Mouse (Mus musculus): ENCODE measurements around the gene Spi1.
A peak's percentile ranks its signal among the peaks of the same experiment; 100 is the strongest.
"Not testable (repeated sequence)": the region's sequence is repeated elsewhere in the genome, so short reads cannot be mapped to it uniquely, and the experiment has no call there.

Gene Spi1

GRCm38 (mm10) chr2:91097015-91097414 is 14.8 kb downstream of the Spi1 start:
- DNase-seq: no peak

- no peak for DNase-seq
Observed at GRCm38 (mm10) chr2:91098156-91098555, 16.0 kb downstream of the Spi1 start.

GRCm38 (mm10) chr2:91101124-91101740 is 19.0 kb downstream of the Spi1 start:
- peak; percentile 92 to 97 for DNase-seq

- no peak for DNase-seq
Observed at GRCm38 (mm10) chr2:91108156-91108555, 26.0 kb downstream of the Spi1 start.

GRCm38 (mm10) chr2:91109241-91109640 is 27.1 kb downstream of the Spi1 start:
- DNase-seq: no peak

GRCm38 (mm10) chr2:91109807-91110385 is 27.7 kb downstream of the Spi1 start:
- peak in 1 of 2 experiments; percentile 33 for DNase-seq

DNA sequence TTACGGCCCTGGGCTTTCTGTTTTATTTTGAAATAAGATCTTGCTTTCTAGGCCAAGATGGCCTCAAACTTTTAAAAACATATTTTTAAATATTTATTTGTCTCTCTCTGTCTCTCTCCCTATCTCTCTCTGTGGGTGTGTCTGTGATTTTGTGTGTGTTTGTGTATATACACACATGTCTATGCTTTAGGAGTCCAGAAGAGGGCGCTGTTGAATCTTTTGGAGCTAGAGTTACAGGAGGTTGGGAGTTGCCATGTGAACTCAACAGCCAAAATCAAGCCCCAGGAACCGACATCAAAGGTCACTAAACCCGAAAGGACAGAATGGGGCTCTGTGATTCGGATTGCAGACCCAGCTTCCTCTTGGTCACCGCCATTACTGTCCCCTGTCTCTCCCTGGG is 28.2 kb downstream of the Spi1 start:
- no peak for DNase-seq

GRCm38 (mm10) chr2:91111832-91112231 is 29.6 kb downstream of the Spi1 start:
- not testable (repeated sequence) for DNase-seq

DNA sequence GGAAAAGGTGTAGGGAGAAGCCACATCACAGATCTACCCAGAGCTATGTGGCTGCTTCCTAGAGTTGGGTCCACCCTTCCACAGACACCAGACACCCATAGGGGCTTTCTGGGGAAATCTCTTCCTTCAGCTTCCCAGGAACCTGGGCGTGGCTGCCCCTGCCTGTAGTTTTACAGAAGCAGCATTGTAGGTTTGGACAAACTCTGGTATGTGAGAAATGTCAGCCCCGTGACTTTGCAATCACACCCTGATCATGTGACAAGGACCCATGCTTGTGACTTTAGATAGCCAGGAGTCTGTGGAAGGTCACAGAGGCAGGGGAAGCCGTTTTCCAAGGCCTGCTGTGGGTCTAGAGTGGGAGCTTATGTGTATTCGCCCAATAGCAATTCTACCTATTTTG is 30.3 kb downstream of the Spi1 start:
- DNase-seq: peak; percentile 33 to 62

GRCm38 (mm10) chr2:91113334-91113733 is 31.1 kb downstream of the Spi1 start:
- peak in 1 of 2 experiments; percentile 26 for DNase-seq

DNA sequence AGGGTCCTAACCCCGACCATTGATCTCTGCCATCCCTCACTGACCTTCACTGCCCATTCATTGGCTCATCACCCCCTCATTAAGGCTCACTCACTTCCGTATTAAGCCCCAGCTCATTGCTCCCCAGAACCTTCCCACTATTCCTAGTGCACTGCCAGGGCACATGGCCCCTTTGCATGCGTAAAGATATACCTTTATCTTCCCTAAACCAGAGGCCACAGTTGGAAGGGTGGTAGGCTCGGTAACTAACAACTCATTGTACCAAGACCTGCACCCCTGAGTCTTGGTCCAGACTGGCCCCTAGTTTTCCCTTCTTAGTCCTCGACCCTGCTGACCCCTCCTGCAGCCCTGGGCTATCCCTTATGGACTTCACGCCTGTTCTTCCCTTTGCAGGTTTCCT is 31.7 kb downstream of the Spi1 start:
- peak in 1 of 2 experiments; percentile 20 for DNase-seq

DNA sequence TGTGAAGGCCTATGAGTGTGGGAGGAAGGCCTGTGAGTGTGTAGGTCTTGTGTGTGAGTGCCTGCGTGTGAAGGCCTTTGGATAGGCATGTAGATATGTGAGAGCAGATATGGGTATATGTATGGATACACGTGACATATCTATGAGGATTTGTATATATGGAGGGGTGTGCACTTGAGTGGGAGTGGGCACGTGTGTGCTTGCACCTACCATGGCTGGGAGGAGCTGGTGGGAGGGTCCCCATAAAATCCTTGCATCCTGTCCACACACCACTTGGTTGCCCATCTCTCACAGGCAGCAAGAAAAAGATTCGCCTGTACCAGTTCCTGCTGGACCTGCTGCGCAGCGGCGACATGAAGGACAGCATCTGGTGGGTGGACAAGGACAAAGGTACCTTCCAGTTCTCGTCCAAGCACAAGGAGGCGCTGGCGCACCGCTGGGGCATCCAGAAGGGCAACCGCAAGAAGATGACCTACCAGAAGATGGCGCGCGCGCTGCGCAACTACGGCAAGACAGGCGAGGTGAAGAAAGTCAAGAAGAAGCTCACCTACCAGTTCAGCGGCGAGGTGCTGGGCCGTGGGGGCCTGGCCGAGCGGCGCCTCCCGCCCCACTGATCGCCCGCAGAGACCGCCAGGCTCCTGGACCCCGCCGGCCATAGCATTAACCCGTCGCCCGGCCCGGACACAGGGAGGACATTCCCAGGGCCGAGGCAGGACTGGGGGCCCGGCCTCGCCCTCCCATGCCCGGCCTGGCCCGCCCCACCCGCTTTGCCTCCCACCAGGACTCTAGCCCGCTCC is 32.8 kb downstream of the Spi1 start:
- peak; percentile 96 to 99 for DNase-seq

GRCm38 (mm10) chr2:91115578-91115970 is 33.4 kb downstream of the Spi1 start:
- peak in 1 of 2 experiments; percentile 33 for DNase-seq

DNA sequence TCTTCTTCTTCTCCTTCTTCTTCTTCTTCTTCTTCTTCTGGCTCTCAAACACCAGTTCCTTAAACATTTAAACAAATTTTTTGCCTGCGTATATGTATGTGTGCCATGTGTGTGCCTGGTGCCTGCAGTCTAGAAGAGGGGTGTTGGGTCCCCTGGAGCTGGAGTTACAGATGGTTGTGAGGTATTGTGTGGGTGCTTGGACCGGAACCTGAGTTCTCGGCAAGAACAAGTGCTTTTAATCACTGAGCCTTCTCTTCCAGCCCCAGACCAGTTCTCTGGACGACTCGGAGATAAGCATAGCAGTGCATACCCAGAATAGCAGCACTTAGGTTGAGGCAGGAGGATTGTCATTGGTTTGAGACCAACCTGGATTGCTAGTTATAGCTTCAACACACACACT is 34.7 kb downstream of the Spi1 start:
- DNase-seq: no peak

- DNase-seq: no peak
Observed at GRCm38 (mm10) chr2:91117585-91118275, 35.5 kb downstream of the Spi1 start, which contains the start of gene Mybpc3. Gene Mybpc3 (plus strand): TSS chr2:91118144.

DNA sequence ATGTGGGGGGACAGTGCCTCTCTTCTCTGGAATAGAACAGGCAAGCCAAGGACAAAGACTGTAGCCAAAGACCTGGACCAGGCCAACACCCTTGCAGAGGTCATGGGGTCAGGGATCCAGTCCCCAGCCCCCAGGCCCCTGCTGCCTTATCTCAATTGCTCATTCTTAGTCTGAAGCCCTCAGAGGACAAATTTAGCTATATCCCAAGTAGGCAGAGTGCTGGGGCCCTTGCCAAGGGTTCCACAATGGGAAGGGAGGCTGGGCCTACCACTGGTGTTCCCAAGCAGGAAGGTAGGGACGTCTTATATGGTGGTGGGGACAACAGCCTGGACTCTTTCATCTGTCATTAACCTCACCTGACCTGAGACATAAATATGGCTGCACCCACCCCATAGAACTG is 36.5 kb downstream of the Spi1 start:
- DNase-seq: no peak

DNA sequence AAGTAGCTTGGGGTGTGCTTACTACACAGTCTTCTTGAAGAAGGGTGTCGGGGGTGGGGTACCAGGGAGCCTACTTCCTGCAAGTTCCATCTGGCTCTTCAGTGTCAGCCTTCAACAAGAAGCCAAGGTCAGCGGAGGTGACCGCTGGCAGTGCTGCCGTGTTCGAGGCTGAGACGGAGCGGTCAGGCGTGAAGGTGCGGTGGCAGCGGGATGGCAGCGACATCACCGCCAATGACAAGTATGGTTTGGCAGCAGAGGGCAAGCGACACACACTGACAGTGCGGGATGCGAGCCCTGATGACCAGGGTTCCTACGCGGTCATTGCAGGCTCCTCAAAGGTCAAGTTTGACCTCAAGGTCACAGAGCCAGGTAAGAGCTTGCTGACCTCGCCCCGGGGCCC is 36.9 kb downstream of the Spi1 start:
- peak in 1 of 2 experiments; percentile 57 for DNase-seq

DNA sequence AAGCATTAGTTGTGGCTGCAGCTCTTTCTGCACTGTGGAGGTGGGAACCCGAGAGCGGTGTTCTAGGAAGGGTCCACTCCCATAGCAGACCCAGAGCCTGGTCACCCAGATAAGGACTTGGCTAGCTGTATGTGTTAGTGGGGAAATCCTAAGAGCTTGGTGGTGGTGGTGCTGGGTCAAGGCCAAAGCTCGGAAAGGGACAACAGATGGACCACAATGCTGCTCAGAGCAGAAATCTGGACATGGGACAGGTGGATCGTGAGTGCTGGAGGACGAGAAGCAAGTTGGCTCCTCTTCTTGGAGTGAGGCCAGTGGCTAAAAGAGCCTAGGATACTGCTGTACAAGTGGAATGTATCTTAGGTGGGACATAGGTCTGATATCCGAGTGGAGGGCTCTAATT is 37.4 kb downstream of the Spi1 start:
- DNase-seq: no peak

- no peak for DNase-seq
Observed at GRCm38 (mm10) chr2:91120261-91120671, 38.1 kb downstream of the Spi1 start.

DNA sequence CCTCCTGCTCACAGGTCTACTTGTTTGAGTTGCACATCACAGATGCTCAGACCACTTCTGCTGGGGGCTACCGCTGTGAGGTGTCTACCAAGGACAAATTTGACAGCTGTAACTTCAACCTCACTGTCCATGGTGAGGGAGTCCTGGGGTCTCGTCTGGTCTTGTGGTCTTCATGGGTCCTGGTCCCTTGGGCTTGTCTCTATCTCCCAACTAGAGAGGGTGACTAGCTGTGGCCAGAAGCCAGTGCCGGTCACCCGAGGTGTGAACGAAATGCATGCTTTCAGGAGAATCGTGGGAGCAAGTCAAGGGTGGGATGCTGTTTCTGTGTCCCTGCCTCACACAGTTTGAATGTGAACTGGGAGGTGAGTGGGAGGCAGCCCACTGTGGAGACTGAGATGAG is 38.8 kb downstream of the Spi1 start:
- no peak for DNase-seq

DNA sequence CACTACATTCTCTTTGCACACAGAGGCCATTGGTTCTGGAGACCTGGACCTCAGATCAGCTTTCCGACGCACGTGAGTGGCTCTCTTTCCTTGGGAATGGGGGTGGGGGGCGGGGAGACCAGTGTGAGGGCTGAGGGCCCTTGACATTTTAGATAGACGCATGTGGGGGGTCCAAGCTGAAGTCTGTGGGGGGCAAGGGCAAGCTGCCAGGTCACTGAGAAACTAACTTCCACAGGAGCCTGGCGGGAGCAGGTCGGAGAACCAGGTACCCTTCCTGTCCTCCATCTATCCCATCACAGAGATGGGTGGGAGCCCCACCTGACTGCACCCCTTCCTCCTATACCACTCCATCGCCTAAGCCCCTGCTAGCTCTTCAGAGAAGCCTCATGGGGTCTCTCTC is 39.3 kb downstream of the Spi1 start:
- DNase-seq: no peak

DNA sequence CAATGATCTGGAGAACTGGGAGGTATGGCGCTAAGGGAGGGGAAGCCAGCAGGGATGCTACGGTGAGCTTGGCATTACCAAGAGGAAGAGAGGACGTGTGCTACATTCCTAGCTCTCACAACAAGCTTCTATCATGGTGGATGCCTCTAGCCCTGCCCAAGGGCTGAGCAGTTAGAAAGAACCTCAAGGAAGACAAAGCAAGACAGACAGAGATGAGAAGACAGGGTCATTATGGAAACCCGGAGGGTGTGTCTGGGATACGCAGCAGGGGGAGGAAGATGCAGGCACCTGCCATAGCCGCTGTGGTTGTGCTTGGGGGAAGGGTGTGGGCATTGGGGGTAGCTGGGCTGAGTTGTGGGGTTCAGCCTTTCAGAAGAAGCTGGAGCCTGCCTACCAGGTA is 41.3 kb downstream of the Spi1 start:
- peak in 1 of 2 experiments; percentile 29 for DNase-seq

DNA sequence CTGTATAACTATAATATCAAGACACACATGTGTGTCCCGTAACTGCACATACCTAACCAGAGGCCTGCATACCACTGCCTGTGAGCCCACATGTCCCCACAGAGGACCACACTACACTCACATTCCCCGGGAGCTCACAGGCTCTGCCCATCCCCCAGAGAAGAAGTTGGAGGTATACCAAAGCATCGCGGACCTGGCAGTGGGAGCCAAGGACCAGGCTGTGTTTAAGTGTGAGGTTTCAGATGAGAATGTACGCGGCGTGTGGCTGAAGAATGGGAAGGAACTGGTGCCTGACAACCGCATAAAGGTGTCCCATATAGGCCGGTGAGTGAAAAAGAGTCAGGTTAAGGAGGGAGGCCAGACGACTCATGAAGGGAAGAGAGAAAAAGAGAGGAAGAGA is 42.9 kb downstream of the Spi1 start:
- no peak for DNase-seq
